Mouse (Mus musculus): ENCODE data around the gene Cmc1. TPM values are rescaled to one million over a fixed set of nuclear protein-coding genes. Genes with fewer than 3 reads are reported as not detected.

The Cmc1 gene
- polyA plus RNA-seq, 1 experiment from 2014 or later, result 134 TPM

DNA sequence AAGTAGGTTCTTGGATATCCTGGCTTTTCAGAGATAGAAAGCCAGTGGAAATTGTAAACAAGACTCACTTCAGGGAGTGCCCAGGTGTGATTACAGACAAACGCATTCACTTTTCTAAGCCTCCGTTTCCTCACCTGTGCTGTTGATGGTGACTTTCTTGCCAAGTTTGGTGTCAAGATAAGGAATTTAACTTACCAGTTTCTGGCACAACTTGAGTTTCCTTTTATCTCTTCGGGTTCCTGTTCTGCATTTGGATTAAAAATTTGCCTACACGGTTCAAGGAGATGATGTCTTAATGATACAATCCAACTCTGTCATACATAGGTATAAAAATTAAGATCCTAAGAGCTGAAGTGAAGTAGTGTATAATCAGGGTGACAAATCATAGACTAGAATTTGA lies 107.2 kb downstream of the Cmc1 start:
- WGBS, result 67% methylated on average over 4 of the region's 4 CpGs
- H3K4me3 ChIP-seq (ENCODE audit: low read depth, low read length), result no peak overlapping the region
- peak overlapping the region; percentile 74; the same call in 1 of the 2 replicates for H3K4me2 ChIP-seq (replicated peaks; ENCODE audit: low read depth)
- H3K27me3 ChIP-seq (replicated peaks; ENCODE audit: control insufficient read depth, insufficient read depth, low read length), result no peaks in the 10 kb centered on the region
- no peaks in the 10 kb centered on the region for H3K4me1 ChIP-seq (replicated peaks; ENCODE audit: control insufficient read depth, insufficient read depth, low read length)
- H3K9me3 ChIP-seq (ENCODE audit: control insufficient read depth), result no peaks in the 10 kb centered on the region
- no peak for TF ChIP-seq CTCF (IDR thresholded peaks at IDR 0.05; ENCODE audit: low read depth)
- H3K27ac ChIP-seq (ENCODE audit: low read depth, low read length), result no peak overlapping the region
- ATAC-seq, result no peak
- H3K9ac ChIP-seq (ENCODE audit: low read depth, low read length), result no peak overlapping the region
- H3K36me3 ChIP-seq (ENCODE audit: control insufficient read depth, insufficient read depth), result peaks cover 5% of the 10 kb centered on the region

GRCm38 (mm10) chr9:118041646-118042045 lies 108.3 kb downstream of the Cmc1 start:
- no peak for TF ChIP-seq CTCF (IDR thresholded peaks at IDR 0.05; ENCODE audit: low read depth)
- peak overlapping the region; percentile 74 for H3K4me2 ChIP-seq (replicated peaks; ENCODE audit: low read depth)
- H3K27me3 ChIP-seq (replicated peaks; ENCODE audit: control insufficient read depth, insufficient read depth, low read length), result no peaks in the 10 kb centered on the region
- no peak overlapping the region for H3K9ac ChIP-seq (ENCODE audit: low read depth, low read length)
- peak overlapping the region; percentile 98; the same call in 1 of the 2 replicates for H3K27ac ChIP-seq (ENCODE audit: low read depth, low read length)
- peak overlapping the region; percentile 89 for H3K4me3 ChIP-seq (ENCODE audit: low read depth, low read length)
- H3K4me1 ChIP-seq (replicated peaks; ENCODE audit: control insufficient read depth, insufficient read depth, low read length), result no peaks in the 10 kb centered on the region
- H3K36me3 ChIP-seq (ENCODE audit: control insufficient read depth, insufficient read depth), result no peaks in the 10 kb centered on the region
- no peaks in the 10 kb centered on the region for H3K9me3 ChIP-seq (ENCODE audit: control insufficient read depth)
- ATAC-seq, result no peak
- WGBS, result 18% methylated on average over 5 of the region's 5 CpGs

GRCm38 (mm10) chr9:118041022-118041400 lies 109.0 kb downstream of the Cmc1 start:
- Histone ChIP-seq H3K9ac (ENCODE audit: low read depth, low read length) (peak overlapping the region; percentile 94), H3K36me3 (ENCODE audit: control insufficient read depth, insufficient read depth) (no peaks in the 10 kb centered on the region), H3K4me3 (ENCODE audit: low read depth, low read length) (peak overlapping the region; percentile 89), H3K27me3 (replicated peaks; ENCODE audit: control insufficient read depth, insufficient read depth, low read length) (no peaks in the 10 kb centered on the region), H3K4me2 (replicated peaks; ENCODE audit: low read depth) (peak overlapping the region; percentile 74), H3K27ac (ENCODE audit: low read depth, low read length) (peak overlapping the region; percentile 98), H3K9me3 (ENCODE audit: control insufficient read depth) (no peaks in the 10 kb centered on the region), H3K4me1 (replicated peaks; ENCODE audit: control insufficient read depth, insufficient read depth, low read length) (no peaks in the 10 kb centered on the region)
- no peak for ATAC-seq
- no peak for TF ChIP-seq CTCF (IDR thresholded peaks at IDR 0.05; ENCODE audit: low read depth)
- under 1% methylated on average over 21 of the region's 21 CpGs for WGBS

- Histone ChIP-seq H3K36me3 (ENCODE audit: control insufficient read depth, insufficient read depth) (no peaks in the 10 kb centered on the region), H3K9me3 (ENCODE audit: control insufficient read depth) (no peaks in the 10 kb centered on the region), H3K4me3 (ENCODE audit: low read depth, low read length) (peak within 1 kb of the TSS; percentile 89), H3K9ac (ENCODE audit: low read depth, low read length) (peak within 1 kb of the TSS; percentile 94), H3K27ac (ENCODE audit: low read depth, low read length) (peak within 1 kb of the TSS; percentile 98), H3K4me2 (replicated peaks; ENCODE audit: low read depth) (peak within 1 kb of the TSS; percentile 74), H3K4me1 (replicated peaks; ENCODE audit: control insufficient read depth, insufficient read depth, low read length) (no peaks in the 10 kb centered on the region), H3K27me3 (replicated peaks; ENCODE audit: control insufficient read depth, insufficient read depth, low read length) (no peaks in the 10 kb centered on the region)
- ATAC-seq, result peak; percentile 98
- peak; percentile 99 for TF ChIP-seq CTCF (IDR thresholded peaks at IDR 0.05; ENCODE audit: low read depth)
- under 1% methylated on average over 84 of the region's 87 CpGs for WGBS
Observed at GRCm38 (mm10) chr9:118040218-118041021, 109.6 kb downstream of the Cmc1 start, which contains the start of gene Azi2. Azi2 (plus strand) TSS chr9:118040499.

DNA sequence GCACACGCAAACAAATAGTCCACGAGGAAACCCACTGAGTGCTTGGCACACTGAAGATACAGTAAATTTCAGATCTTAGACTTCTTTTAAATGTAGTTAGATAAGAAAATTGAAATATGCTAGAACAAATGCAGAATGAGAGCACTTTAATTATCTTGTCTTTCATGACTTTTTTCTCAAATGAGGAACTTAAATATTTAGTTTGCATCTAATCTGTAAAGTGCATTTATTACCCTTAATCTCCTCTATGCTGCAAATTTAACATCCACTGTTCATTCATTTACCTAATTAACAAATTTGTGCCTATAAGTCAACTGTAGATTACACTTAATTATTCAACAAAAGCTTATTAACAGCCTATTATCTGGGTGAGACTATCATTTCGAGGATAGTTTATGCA lies 115.0 kb downstream of the Cmc1 start:
- no peaks in the 10 kb centered on the region for H3K36me3 ChIP-seq (ENCODE audit: control insufficient read depth, insufficient read depth)
- no peak for ATAC-seq
- no peak for TF ChIP-seq CTCF (IDR thresholded peaks at IDR 0.05; ENCODE audit: low read depth)
- H3K27me3 ChIP-seq (replicated peaks; ENCODE audit: control insufficient read depth, insufficient read depth, low read length), result no peaks in the 10 kb centered on the region
- H3K27ac ChIP-seq (ENCODE audit: low read depth, low read length), result no peak overlapping the region
- H3K9me3 ChIP-seq (ENCODE audit: control insufficient read depth), result no peaks in the 10 kb centered on the region
- no peak overlapping the region for H3K4me2 ChIP-seq (replicated peaks; ENCODE audit: low read depth)
- H3K4me1 ChIP-seq (replicated peaks; ENCODE audit: control insufficient read depth, insufficient read depth, low read length), result no peaks in the 10 kb centered on the region
- WGBS, result 81% methylated on average over 3 of the region's 3 CpGs
- no peak overlapping the region for H3K9ac ChIP-seq (ENCODE audit: low read depth, low read length)
- no peak overlapping the region for H3K4me3 ChIP-seq (ENCODE audit: low read depth, low read length)

- no peaks in the 10 kb centered on the region for H3K36me3 ChIP-seq (ENCODE audit: control insufficient read depth, insufficient read depth)
- no peaks in the 10 kb centered on the region for H3K4me1 ChIP-seq (replicated peaks; ENCODE audit: control insufficient read depth, insufficient read depth, low read length)
- 45% methylated on average over 2 of the region's 2 CpGs for WGBS
- no peak overlapping the region for H3K27ac ChIP-seq (ENCODE audit: low read depth, low read length)
- no peaks in the 10 kb centered on the region for H3K27me3 ChIP-seq (replicated peaks; ENCODE audit: control insufficient read depth, insufficient read depth, low read length)
- no peak for TF ChIP-seq CTCF (IDR thresholded peaks at IDR 0.05; ENCODE audit: low read depth)
- no peak for ATAC-seq
- no peak overlapping the region for H3K4me2 ChIP-seq (replicated peaks; ENCODE audit: low read depth)
- no peak overlapping the region for H3K9ac ChIP-seq (ENCODE audit: low read depth, low read length)
- H3K9me3 ChIP-seq (ENCODE audit: control insufficient read depth), result no peaks in the 10 kb centered on the region
- H3K4me3 ChIP-seq (ENCODE audit: low read depth, low read length), result no peak overlapping the region
Observed at GRCm38 (mm10) chr9:118031694-118032093, 118.3 kb downstream of the Cmc1 start.
